Mouse (Mus musculus): ENCODE measurements around the gene Fzd2. TPM values are rescaled to one million over a fixed set of nuclear protein-coding genes. Genes with fewer than 3 reads are reported as not detected.

The Fzd2 gene
- polyA plus RNA-seq, 1 experiment from 2014 or later, result 41.7 TPM

Other genes with a start within 250 kb of the Fzd2 start
- gene Slc4a1, start 238.2 kb upstream of the Fzd2 start, polyA plus RNA-seq (2014; fragmentation: Nextera tagmentation; extraction: Ambion mirVana), result 3.0 and 3.3 TPM in 2 replicates
- gene Rundc3a, start 211.0 kb upstream of the Fzd2 start, polyA plus RNA-seq (2014; fragmentation: Nextera tagmentation; extraction: Ambion mirVana), result 1.7 and 1.9 TPM in 2 replicates
- gene Slc25a39, start 196.4 kb upstream of the Fzd2 start, polyA plus RNA-seq (2014; fragmentation: Nextera tagmentation; extraction: Ambion mirVana), result 224 and 274 TPM in 2 replicates
- gene Grn, start 174.1 kb upstream of the Fzd2 start, polyA plus RNA-seq (2014; fragmentation: Nextera tagmentation; extraction: Ambion mirVana), result 81.0 and 103 TPM in 2 replicates
- 12.3 and 14.7 TPM in 2 replicates for gene Fam171a2, start 156.7 kb upstream of the Fzd2 start, polyA plus RNA-seq (2014; fragmentation: Nextera tagmentation; extraction: Ambion mirVana)
- 5.8 and 6.4 TPM in 2 replicates for gene Itga2b, start 134.3 kb upstream of the Fzd2 start, polyA plus RNA-seq (2014; fragmentation: Nextera tagmentation; extraction: Ambion mirVana)
- 37.3 and 60.6 TPM in 2 replicates for gene Gpatch8, start 48.0 kb upstream of the Fzd2 start, polyA plus RNA-seq (2014; fragmentation: Nextera tagmentation; extraction: Ambion mirVana)
- gene Gm11627, start 24.9 kb upstream of the Fzd2 start, polyA plus RNA-seq (2014; fragmentation: Nextera tagmentation; extraction: Ambion mirVana), result 5.7 and 8.3 TPM in 2 replicates
- gene Meioc, start 59.3 kb downstream of the Fzd2 start, polyA plus RNA-seq (2014; fragmentation: Nextera tagmentation; extraction: Ambion mirVana), result 0.40 and 1.4 TPM in 2 replicates
- gene Ccdc43, start 93.4 kb downstream of the Fzd2 start, polyA plus RNA-seq (2014; fragmentation: Nextera tagmentation; extraction: Ambion mirVana), result 52.7 and 55.4 TPM in 2 replicates
- gene Adam11, start 157.0 kb downstream of the Fzd2 start, polyA plus RNA-seq (2014; fragmentation: Nextera tagmentation; extraction: Ambion mirVana), result 3.5 and 7.8 TPM in 2 replicates
- 63.0 and 69.6 TPM in 2 replicates for gene Gjc1, start 215.3 kb downstream of the Fzd2 start, polyA plus RNA-seq (2014; fragmentation: Nextera tagmentation; extraction: Ambion mirVana)
- gene Higd1b, start 231.5 kb downstream of the Fzd2 start, polyA plus RNA-seq (2014; fragmentation: Nextera tagmentation; extraction: Ambion mirVana), result 0.44 TPM in 1 of 2 replicates, not detected in the other

All from kidney, embryonic 14.5 days (tissue).